Mouse (Mus musculus) heart, embryonic 16.5 days (tissue): ENCODE measurements at regions not wholly inside any gene's neighbourhood (a gene's known extent, or its start where the extent isn't known, plus 50 kb on each side); places are given as distances from the start of the nearest gene placed in this dataset.

Experiments
- ATAC-seq: fragments of 200-750 bp; cut with Nextera tagmentation; replicated peaks from 2 replicates; pipeline ENCODE4 v1.8.0; 2017; ENCODE audit warnings: moderate number of reproducible peaks; ENCODE audit not compliant: insufficient read depth, low FRiP score; ENCODE audit errors: extremely low read depth
- H3K27ac ChIP-seq: fragments of 300-500 bp; sonication (generic); 2 replicates; pipeline ENCODE4 v1.5.1; 2014; ENCODE audit warnings: mild to moderate bottlenecking, low read length, control low read depth, moderate library complexity
- H3K27me3 ChIP-seq: fragments of 300-500 bp; sonication (generic); 2 replicates; pipeline ENCODE4 v1.6.1; 2014; ENCODE audit warnings: low read length, mixed read lengths; ENCODE audit not compliant: control insufficient read depth, insufficient read depth
- H3K36me3 ChIP-seq: fragments of 300-500 bp; sonication (generic); 2 replicates; pipeline ENCODE4 v1.6.1; 2014; ENCODE audit not compliant: control insufficient read depth, insufficient read depth
- H3K4me1 ChIP-seq: fragments of 300-500 bp; sonication (generic); 2 replicates; pipeline ENCODE4 v1.6.1; 2014; ENCODE audit warnings: low read length, mixed read lengths; ENCODE audit not compliant: control insufficient read depth, insufficient read depth
- H3K4me2 ChIP-seq: fragments of 300-500 bp; sonication (generic); 2 replicates; pipeline ENCODE4 v1.6.1; 2014; ENCODE audit warnings: low read depth, mild to moderate bottlenecking, control low read depth, low read length
- H3K4me3 ChIP-seq: fragments of 300-500 bp; sonication (generic); 2 replicates; pipeline ENCODE4 v1.5.1; 2014; ENCODE audit warnings: mild to moderate bottlenecking, control low read depth, low read length
- H3K9ac ChIP-seq: fragments of 300-500 bp; sonication (generic); 2 replicates; pipeline ENCODE4 v1.6.1; 2014; ENCODE audit warnings: low read length, control low read depth
- H3K9me3 ChIP-seq: fragments of 300-500 bp; sonication (generic); replicated peaks from 2 replicates; pipeline ENCODE4 v1.6.1; 2016; ENCODE audit warnings: low read length; ENCODE audit not compliant: control insufficient read depth
- WGBS: fragments of 180-500 bp; shearing (Covaris S2); extraction: QIAGEN DNeasy Blood & Tissue Kit; methylation state at CpG from one replicate; pipeline ENCODE4 v1.1.7; 2014; 5-methylcytosine and 5-hydroxymethylcytosine counted together

- no peaks in the 10 kb centered on the region for H3K36me3 ChIP-seq
- WGBS, result 70% methylated on average over 3 of the region's 3 CpGs
- no peak overlapping the region for H3K9ac ChIP-seq
- H3K27me3 ChIP-seq, result no peaks in the 10 kb centered on the region
- no peak overlapping the region for H3K4me3 ChIP-seq
- no peaks in the 10 kb centered on the region for H3K9me3 ChIP-seq
- no peak overlapping the region for H3K27ac ChIP-seq
- H3K4me1 ChIP-seq, result no peaks in the 10 kb centered on the region
- ATAC-seq, result no peak
- H3K4me2 ChIP-seq, result no peak overlapping the region
These were observed 106.2 kb upstream of the Bank1 start for GRCm38 (mm10) chr3:136432072-136432471.

GRCm38 (mm10) chr3:136427427-136427826 lies 101.6 kb upstream of the Bank1 start:
- Histone ChIP-seq H3K9ac (no peak overlapping the region), H3K27me3 (no peaks in the 10 kb centered on the region), H3K4me2 (no peak overlapping the region), H3K4me1 (no peaks in the 10 kb centered on the region), H3K4me3 (no peak overlapping the region), H3K27ac (no peak overlapping the region), H3K9me3 (no peaks in the 10 kb centered on the region), H3K36me3 (no peaks in the 10 kb centered on the region)
- no peak for ATAC-seq
- 85% methylated on average over 2 of the region's 2 CpGs for WGBS

GRCm38 (mm10) chr3:136426539-136427194 lies 100.8 kb upstream of the Bank1 start:
- Histone ChIP-seq H3K36me3 (no peaks in the 10 kb centered on the region), H3K4me2 (peak overlapping the region; percentile 39; the same call in 1 of the 2 replicates), H3K27me3 (no peaks in the 10 kb centered on the region), H3K4me1 (no peaks in the 10 kb centered on the region), H3K9ac (no peak overlapping the region), H3K9me3 (no peaks in the 10 kb centered on the region), H3K27ac (no peak overlapping the region), H3K4me3 (no peak overlapping the region)
- 27% methylated on average over 8 of the region's 8 CpGs for WGBS
- no peak; the same call in 1 of the 2 replicates for ATAC-seq

- Histone ChIP-seq H3K4me2 (no peak overlapping the region), H3K36me3 (no peaks in the 10 kb centered on the region), H3K27ac (no peak overlapping the region), H3K4me1 (no peaks in the 10 kb centered on the region), H3K4me3 (no peak overlapping the region), H3K9me3 (no peaks in the 10 kb centered on the region), H3K27me3 (no peaks in the 10 kb centered on the region), H3K9ac (no peak overlapping the region)
- WGBS, result 60% methylated on average over 10 of the region's 10 CpGs
- ATAC-seq, result peak; percentile 70
These were observed 96.2 kb upstream of the Bank1 start for GRCm38 (mm10) chr3:136421969-136422614.

GRCm38 (mm10) chr3:136405606-136406005 lies 79.7 kb upstream of the Bank1 start:
- Histone ChIP-seq H3K9ac (no peak overlapping the region), H3K27me3 (no peaks in the 10 kb centered on the region), H3K4me1 (no peaks in the 10 kb centered on the region), H3K27ac (no peak overlapping the region), H3K4me2 (no peak overlapping the region), H3K4me3 (no peak overlapping the region), H3K9me3 (no peaks in the 10 kb centered on the region), H3K36me3 (no peaks in the 10 kb centered on the region)
- 65% methylated on average over 8 of the region's 8 CpGs for WGBS
- no peak for ATAC-seq

GRCm38 (mm10) chr3:136383282-136383681 lies 57.4 kb upstream of the Bank1 start:
- no peak for ATAC-seq
- H3K9me3 ChIP-seq, result no peaks in the 10 kb centered on the region
- H3K4me2 ChIP-seq, result no peak overlapping the region
- H3K9ac ChIP-seq, result no peak overlapping the region
- 64% methylated on average over 4 of the region's 4 CpGs for WGBS
- no peak overlapping the region for H3K4me3 ChIP-seq
- H3K27me3 ChIP-seq, result no peaks in the 10 kb centered on the region
- no peaks in the 10 kb centered on the region for H3K36me3 ChIP-seq
- no peaks in the 10 kb centered on the region for H3K4me1 ChIP-seq
- H3K27ac ChIP-seq, result no peak overlapping the region

GRCm38 (mm10) chr3:136380644-136381043 lies 54.8 kb upstream of the Bank1 start:
- Histone ChIP-seq H3K36me3 (no peaks in the 10 kb centered on the region), H3K9ac (no peak overlapping the region), H3K27me3 (no peaks in the 10 kb centered on the region), H3K9me3 (no peaks in the 10 kb centered on the region), H3K4me1 (no peaks in the 10 kb centered on the region), H3K27ac (no peak overlapping the region), H3K4me3 (no peak overlapping the region), H3K4me2 (no peak overlapping the region)
- WGBS, result 51% methylated on average over 7 of the region's 7 CpGs
- no peak for ATAC-seq

- H3K27me3 ChIP-seq, result no peaks in the 10 kb centered on the region
- H3K9me3 ChIP-seq, result no peaks in the 10 kb centered on the region
- H3K4me3 ChIP-seq, result no peak overlapping the region
- no peak overlapping the region for H3K9ac ChIP-seq
- no peak overlapping the region for H3K27ac ChIP-seq
- H3K36me3 ChIP-seq, result no peaks in the 10 kb centered on the region
- WGBS, result 38% methylated on average over 6 of the region's 6 CpGs
- ATAC-seq, result no peak
- no peaks in the 10 kb centered on the region for H3K4me1 ChIP-seq
- no peak overlapping the region for H3K4me2 ChIP-seq
These were observed 54.0 kb upstream of the Bank1 start for GRCm38 (mm10) chr3:136379741-136380398.

- Histone ChIP-seq H3K4me2 (no peak overlapping the region), H3K9ac (no peak overlapping the region), H3K9me3 (no peaks in the 10 kb centered on the region), H3K36me3 (no peaks in the 10 kb centered on the region), H3K4me1 (no peaks in the 10 kb centered on the region), H3K27ac (no peak overlapping the region), H3K27me3 (no peaks in the 10 kb centered on the region), H3K4me3 (no peak overlapping the region)
- peak; percentile 75 for ATAC-seq
- WGBS, result 74% methylated on average over 4 of the region's 4 CpGs
These were observed 51.0 kb upstream of the Bank1 start for GRCm38 (mm10) chr3:136376893-136377292.
